Mouse (Mus musculus): Measurements from ENCODE around the gene Erbb4. TPM values are rescaled to one million over a fixed set of nuclear protein-coding genes. Genes with fewer than 3 reads are reported as not detected.
"Not testable (repeated sequence)": the region's sequence is repeated elsewhere in the genome, so short reads cannot be mapped to it uniquely, and the experiment has no call there.

Gene Erbb4
- polyA plus RNA-seq, 1 experiment from 2014 or later: 3.4 TPM

- WGBS: 65% methylated on average over 2 of the region's 2 CpGs
Observed at GRCm38 (mm10) chr1:68806711-68807110, 301.1 kb downstream of the Erbb4 start.

DNA sequence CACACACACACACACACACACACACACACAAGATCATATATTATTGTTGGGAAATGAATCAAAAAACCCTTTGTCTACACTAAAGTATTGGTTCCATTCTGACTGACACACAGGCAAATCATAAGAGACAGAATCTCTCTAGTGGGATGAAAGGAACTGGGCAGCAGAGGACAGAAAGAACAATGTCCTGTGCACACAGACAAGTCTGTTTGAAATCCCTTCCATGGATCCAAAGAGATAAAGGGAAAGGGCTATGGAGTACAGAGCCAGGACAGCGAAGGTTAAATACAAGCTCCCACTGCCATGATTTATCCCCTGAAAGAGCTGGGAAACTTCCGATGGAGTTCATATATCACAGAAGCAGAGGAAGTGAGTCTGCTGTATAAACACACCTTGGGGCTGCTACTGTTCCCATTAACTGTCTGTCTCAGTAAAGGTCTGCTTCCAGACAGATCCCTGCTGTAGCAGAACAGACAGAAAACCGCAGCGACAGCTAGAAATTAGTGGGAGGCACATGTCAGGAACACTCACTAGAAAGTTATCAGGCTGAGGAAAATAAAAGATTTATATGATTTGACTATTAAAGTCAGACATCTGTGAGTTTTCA, 320.3 kb downstream of the Erbb4 start:
- WGBS: 60% methylated on average over 4 of the region's 4 CpGs
- DNase-seq (ENCODE audit: low spot score): no peak
- Histone ChIP-seq H3K9me3 (replicated peaks) (no peaks in the 10 kb centered on the region), H3K36me3 (no peaks in the 10 kb centered on the region), H3K4me3 (no peak overlapping the region), H3K27me3 (ENCODE audit: low read depth, poor library complexity, severe bottlenecking) (no peaks in the 10 kb centered on the region), H3K4me1 (peaks cover 12% of the 10 kb centered on the region), H3K27ac (replicated peaks) (no peak overlapping the region)

More at GRCm38 (mm10) chr1:68806711-68807110, 301.1 kb downstream of the Erbb4 start:
- Histone ChIP-seq H3K27me3 (ENCODE audit: low read depth, poor library complexity, severe bottlenecking) (no peaks in the 10 kb centered on the region), H3K4me1 (peaks cover 3% of the 10 kb centered on the region; the same call in 1 of the 2 replicates), H3K4me3 (no peak overlapping the region), H3K9me3 (replicated peaks) (no peaks in the 10 kb centered on the region), H3K36me3 (no peaks in the 10 kb centered on the region), H3K27ac (replicated peaks) (no peak overlapping the region)
- DNase-seq (ENCODE audit: low spot score): no peak

- H3K4me1 ChIP-seq: peaks cover 10% of the 10 kb centered on the region; the same call in 1 of the 2 replicates
- no peaks in the 10 kb centered on the region for H3K36me3 ChIP-seq
- H3K27ac ChIP-seq (replicated peaks): no peak overlapping the region
- no peaks in the 10 kb centered on the region for H3K27me3 ChIP-seq (ENCODE audit: low read depth, poor library complexity, severe bottlenecking)
- no peaks in the 10 kb centered on the region for H3K9me3 ChIP-seq (replicated peaks)
- DNase-seq (ENCODE audit: low spot score): no peak
- 34% methylated on average over 2 of the region's 2 CpGs for WGBS
- H3K4me3 ChIP-seq: no peak overlapping the region
Observed at GRCm38 (mm10) chr1:68780653-68781052, 327.2 kb downstream of the Erbb4 start.

- Histone ChIP-seq H3K27ac (replicated peaks) (no peak overlapping the region), H3K9me3 (replicated peaks) (no peaks in the 10 kb centered on the region), H3K4me1 (peaks cover 10% of the 10 kb centered on the region; the same call in 1 of the 2 replicates), H3K4me3 (no peak overlapping the region), H3K36me3 (no peaks in the 10 kb centered on the region), H3K27me3 (ENCODE audit: low read depth, poor library complexity, severe bottlenecking) (no peaks in the 10 kb centered on the region)
- DNase-seq (ENCODE audit: low spot score): no peak
- 83% methylated on average over 1 of the region's 1 CpGs for WGBS
Observed at GRCm38 (mm10) chr1:68780032-68780431, 327.8 kb downstream of the Erbb4 start.

DNA sequence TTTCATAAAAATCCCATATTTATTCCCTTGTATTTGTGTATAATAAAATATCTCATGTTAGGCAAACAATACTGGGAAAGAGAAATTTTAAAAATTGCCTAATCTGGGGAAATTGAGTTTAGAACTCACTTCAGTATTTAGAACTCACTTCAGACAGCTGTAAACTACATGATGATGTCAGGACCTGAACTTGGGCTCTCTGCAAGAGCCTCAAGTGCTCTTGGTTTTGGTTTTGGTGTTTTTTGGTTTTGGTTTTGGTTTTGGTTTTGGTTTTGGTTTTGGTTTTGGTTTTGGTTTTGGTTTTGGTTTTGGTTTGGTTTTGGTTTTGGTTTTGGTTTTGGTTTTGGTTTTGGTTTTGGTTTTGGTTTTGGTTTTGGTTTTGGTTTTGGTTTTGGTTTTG, 341.8 kb downstream of the Erbb4 start:
- DNase-seq (ENCODE audit: low spot score); H3K4me1 ChIP-seq; H3K4me3 ChIP-seq; H3K9me3 ChIP-seq (replicated peaks); H3K27me3 ChIP-seq (ENCODE audit: low read depth, poor library complexity, severe bottlenecking); H3K27ac ChIP-seq (replicated peaks); H3K36me3 ChIP-seq: not testable (repeated sequence)

DNA sequence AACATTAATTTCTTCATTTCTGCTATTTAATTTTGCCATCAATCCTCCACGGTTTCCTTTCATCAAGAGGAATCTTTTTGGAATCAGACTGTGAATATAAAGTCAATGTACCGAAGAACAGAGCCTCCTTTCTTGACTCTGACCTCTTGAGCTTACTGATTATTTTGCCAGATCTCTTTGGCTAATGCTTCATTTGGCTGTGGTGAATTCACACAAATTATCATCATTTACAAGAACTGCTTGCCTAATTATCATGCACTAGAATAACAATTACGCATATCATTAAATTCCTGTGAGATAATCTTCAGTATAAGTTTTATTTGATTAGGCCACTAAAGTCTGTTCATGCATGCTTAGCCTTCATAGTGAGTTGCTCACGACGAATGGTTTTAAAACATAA, 345.4 kb downstream of the Erbb4 start:
- no peak overlapping the region for H3K4me3 ChIP-seq
- 93% methylated on average over 5 of the region's 5 CpGs for WGBS
- H3K36me3 ChIP-seq: no peaks in the 10 kb centered on the region
- no peaks in the 10 kb centered on the region for H3K4me1 ChIP-seq
- no peak for DNase-seq (ENCODE audit: low spot score)
- no peaks in the 10 kb centered on the region for H3K27me3 ChIP-seq (ENCODE audit: low read depth, poor library complexity, severe bottlenecking)
- no peaks in the 10 kb centered on the region for H3K9me3 ChIP-seq (replicated peaks)
- no peak overlapping the region for H3K27ac ChIP-seq (replicated peaks)

DNA sequence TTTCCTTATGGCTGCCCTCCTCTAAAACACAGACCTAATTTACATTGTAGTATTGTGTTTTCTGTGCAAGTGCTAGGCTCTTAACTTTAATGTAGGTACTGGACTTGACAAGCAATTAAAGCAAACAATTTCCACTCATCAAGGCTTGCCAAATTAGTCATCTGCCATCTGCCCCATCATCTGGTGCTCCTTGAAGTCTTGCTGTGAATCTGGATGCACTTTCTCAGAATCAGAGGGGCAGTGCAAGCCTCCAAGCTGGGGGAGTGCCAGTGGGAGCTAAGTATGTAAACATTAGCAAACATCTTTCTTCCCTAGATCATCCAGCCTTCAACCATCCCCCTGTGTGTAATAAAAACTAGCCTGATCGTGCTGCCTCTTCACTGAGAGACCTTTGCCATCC, 358.9 kb downstream of the Erbb4 start:
- Histone ChIP-seq H3K27me3 (ENCODE audit: low read depth, poor library complexity, severe bottlenecking) (no peaks in the 10 kb centered on the region), H3K9me3 (replicated peaks) (no peaks in the 10 kb centered on the region), H3K4me1 (peaks cover 4% of the 10 kb centered on the region), H3K36me3 (no peaks in the 10 kb centered on the region), H3K27ac (replicated peaks) (no peak overlapping the region), H3K4me3 (no peak overlapping the region)
- DNase-seq (ENCODE audit: low spot score): no peak
- 58% methylated on average over 1 of the region's 1 CpGs for WGBS

DNA sequence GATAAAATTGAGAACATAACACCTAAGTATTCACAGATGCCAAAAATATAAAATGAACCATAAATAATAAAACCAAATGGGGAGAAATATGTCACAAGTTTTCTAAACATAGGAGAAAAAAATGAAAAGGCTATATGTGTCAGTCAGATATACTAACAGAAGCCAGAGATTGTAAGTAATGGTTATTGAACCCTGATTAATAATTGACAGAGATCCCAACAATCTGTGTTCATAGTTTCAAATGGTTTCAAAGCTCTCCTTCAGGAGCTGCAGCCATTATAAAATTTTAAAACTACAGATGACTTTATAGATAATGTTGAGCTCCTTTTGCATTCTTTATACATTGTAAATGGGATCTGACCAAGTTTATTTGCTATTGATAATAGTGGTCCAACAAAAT, 426.4 kb downstream of the Erbb4 start:
- no peaks in the 10 kb centered on the region for H3K36me3 ChIP-seq
- no peak overlapping the region for H3K27ac ChIP-seq (replicated peaks)
- H3K4me3 ChIP-seq: no peak overlapping the region
- H3K9me3 ChIP-seq (replicated peaks): no peaks in the 10 kb centered on the region
- DNase-seq (ENCODE audit: low spot score): no peak
- H3K27me3 ChIP-seq (ENCODE audit: low read depth, poor library complexity, severe bottlenecking): no peaks in the 10 kb centered on the region
- H3K4me1 ChIP-seq: no peaks in the 10 kb centered on the region

GRCm38 (mm10) chr1:68674667-68675066, 433.2 kb downstream of the Erbb4 start:
- no peak overlapping the region for H3K4me3 ChIP-seq
- H3K27ac ChIP-seq (replicated peaks): no peak overlapping the region
- no peaks in the 10 kb centered on the region for H3K36me3 ChIP-seq
- WGBS: 90% methylated on average over 4 of the region's 4 CpGs
- H3K9me3 ChIP-seq (replicated peaks): no peaks in the 10 kb centered on the region
- H3K4me1 ChIP-seq: no peaks in the 10 kb centered on the region
- no peaks in the 10 kb centered on the region for H3K27me3 ChIP-seq (ENCODE audit: low read depth, poor library complexity, severe bottlenecking)
- no peak for DNase-seq (ENCODE audit: low spot score)

- H3K27ac ChIP-seq (replicated peaks): no peak overlapping the region
- no peaks in the 10 kb centered on the region for H3K27me3 ChIP-seq (ENCODE audit: low read depth, poor library complexity, severe bottlenecking)
- no peaks in the 10 kb centered on the region for H3K9me3 ChIP-seq (replicated peaks)
- no peaks in the 10 kb centered on the region for H3K4me1 ChIP-seq
- H3K36me3 ChIP-seq: no peaks in the 10 kb centered on the region
- no peak overlapping the region for H3K4me3 ChIP-seq
- DNase-seq (ENCODE audit: low spot score): no peak
- WGBS: 89% methylated on average over 10 of the region's 10 CpGs
Observed at GRCm38 (mm10) chr1:68666831-68667601, 440.8 kb downstream of the Erbb4 start.

DNA sequence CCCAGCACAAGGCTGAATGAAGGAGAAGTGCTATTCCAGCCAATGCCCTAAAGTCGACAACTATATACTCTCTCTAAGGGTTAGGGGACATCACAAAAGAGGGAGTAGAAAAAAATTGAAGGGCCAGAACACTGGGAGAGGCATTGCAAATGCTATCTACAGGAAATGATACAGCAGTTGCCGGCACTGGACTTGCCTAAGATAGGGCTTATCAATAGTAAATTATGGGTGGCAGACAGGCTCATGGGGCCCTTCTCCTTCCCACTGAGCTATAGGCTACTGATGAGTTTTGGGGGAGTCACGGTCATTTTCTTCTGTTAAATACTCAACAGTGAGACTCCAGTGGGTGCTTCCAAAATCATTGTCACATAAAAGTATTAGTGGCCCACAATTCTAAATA, 517.4 kb downstream of the Erbb4 start:
- no peaks in the 10 kb centered on the region for H3K9me3 ChIP-seq (replicated peaks)
- 96% methylated on average over 3 of the region's 3 CpGs for WGBS
- no peaks in the 10 kb centered on the region for H3K36me3 ChIP-seq
- H3K27me3 ChIP-seq (ENCODE audit: low read depth, poor library complexity, severe bottlenecking): no peaks in the 10 kb centered on the region
- no peaks in the 10 kb centered on the region for H3K4me1 ChIP-seq
- no peak for DNase-seq (ENCODE audit: low spot score)
- H3K4me3 ChIP-seq: no peak overlapping the region
- no peak overlapping the region for H3K27ac ChIP-seq (replicated peaks)

DNA sequence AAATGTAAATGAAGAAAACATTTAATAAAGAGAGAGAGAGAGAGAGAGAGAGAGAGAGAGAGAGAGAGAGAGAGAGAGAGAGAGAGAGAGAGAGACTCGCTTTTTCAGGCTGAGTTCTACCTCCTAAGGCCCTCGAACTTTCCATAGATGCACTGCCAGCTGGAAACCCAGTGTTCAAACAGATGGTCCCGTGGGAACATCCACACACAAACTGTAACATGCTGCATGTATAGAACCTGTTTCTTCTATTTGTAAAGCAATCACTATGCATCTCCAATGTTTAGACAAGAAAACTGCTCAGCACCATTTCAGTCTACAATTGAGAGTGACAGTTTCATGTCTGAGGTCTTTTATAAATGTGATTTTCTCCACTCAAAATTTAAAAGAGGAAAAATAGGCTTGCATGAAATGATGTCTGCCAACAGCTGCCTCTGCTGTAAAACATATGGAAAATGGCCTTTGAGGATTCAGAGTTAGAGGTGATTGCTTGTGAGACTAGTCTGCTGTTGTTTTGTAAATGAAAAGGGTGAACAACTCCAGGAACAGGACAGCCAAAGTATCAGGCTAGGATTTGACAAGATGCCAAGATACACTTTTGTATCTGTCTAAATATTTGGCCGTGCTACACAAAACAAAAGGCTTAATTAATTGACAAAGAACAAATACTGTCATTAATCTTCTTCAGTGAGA, 533.9 kb downstream of the Erbb4 start:
- Histone ChIP-seq H3K9me3 (replicated peaks) (no peaks in the 10 kb centered on the region), H3K4me3 (no peak overlapping the region), H3K36me3 (no peaks in the 10 kb centered on the region), H3K4me1 (no peaks in the 10 kb centered on the region), H3K27ac (replicated peaks) (no peak overlapping the region), H3K27me3 (ENCODE audit: low read depth, poor library complexity, severe bottlenecking) (no peaks in the 10 kb centered on the region)
- no peak for DNase-seq (ENCODE audit: low spot score)
- WGBS: 88% methylated on average over 4 of the region's 4 CpGs

DNA sequence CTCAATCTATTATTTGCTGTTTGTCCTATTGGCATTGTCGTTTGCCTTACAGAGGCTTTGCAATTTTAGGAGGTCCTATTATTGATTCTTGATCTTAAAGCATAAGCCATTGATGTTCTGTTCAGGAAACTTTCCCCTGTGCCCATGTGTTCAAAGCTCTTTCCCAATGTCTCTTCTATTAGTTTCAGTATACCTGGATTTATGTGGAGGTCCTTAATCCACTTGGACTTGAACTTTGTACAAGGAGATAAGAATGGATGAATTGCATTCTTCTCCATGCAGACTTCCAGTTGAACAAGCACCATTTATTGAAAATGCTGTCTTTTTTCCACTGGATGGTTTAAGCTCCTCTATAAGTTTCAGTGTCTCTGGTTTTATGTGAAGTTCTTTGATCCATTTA, 536.9 kb downstream of the Erbb4 start:
- 91% methylated on average over 1 of the region's 1 CpGs for WGBS

More for the DNA sequence above, 536.9 kb downstream of the Erbb4 start:
- Histone ChIP-seq H3K27me3 (ENCODE audit: low read depth, poor library complexity, severe bottlenecking) (no peaks in the 10 kb centered on the region), H3K27ac (replicated peaks) (no peak overlapping the region), H3K4me3 (no peak overlapping the region), H3K9me3 (replicated peaks) (no peaks in the 10 kb centered on the region), H3K36me3 (no peaks in the 10 kb centered on the region), H3K4me1 (no peaks in the 10 kb centered on the region)
- DNase-seq (ENCODE audit: low spot score): no peak
